9 mouse cellular contexts compared by ENCODE assay signal in the genomic region with DNA sequence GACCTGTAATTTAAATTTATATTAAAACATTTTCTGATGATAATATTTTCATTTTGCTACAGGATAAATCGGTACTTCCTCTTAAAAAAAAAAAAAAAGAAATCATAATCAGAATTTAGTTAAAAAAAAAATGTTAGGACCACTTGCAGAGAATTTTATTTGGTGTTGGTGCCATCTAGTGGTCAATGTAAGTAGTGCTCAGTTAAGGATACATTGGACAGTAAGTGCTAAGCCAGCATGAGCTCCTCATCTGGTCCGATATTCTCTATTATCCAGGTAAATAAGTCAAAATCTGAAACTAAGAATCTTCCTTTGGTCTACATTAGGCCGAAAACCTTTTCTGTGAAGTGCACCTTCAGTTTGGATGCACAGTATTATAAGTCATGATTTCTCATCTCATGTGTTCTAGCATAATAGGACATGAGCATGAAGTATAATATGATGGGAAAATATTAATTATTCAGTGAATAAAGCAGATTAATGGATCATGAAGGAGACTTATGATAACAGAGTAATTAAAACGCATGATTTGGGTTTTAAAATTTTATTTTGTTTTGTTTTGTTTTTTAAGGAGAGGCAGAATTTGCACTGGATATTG. TPM values are rescaled to one million over a fixed set of nuclear protein-coding genes. Genes with fewer than 3 reads are reported as not detected.
DNase-seq lines count a peak whose midpoint lies in the region; ATAC-seq and TF ChIP-seq lines count a peak whose summit lies in the region.
"Had no signal": no experiment of that assay in that cellular context is flagged by ENCODE, and none has a peak within 500 bp of the region (broad histone marks: within the 10 kb centered on the region; RNA-seq: fewer than 3 reads in every experiment).

No protein-coding gene starts in this region.

- no peak overlapping the region for H3K4me3 ChIP-seq in liver, embryonic 14.5 days (ENCODE audit: insufficient read depth in 1 of 2, low read depth in 2 of 2, low read length in 2 of 2)
- no peak overlapping the region for H3K4me3 ChIP-seq in hindbrain, embryonic 13.5 days
- no peak overlapping the region for H3K4me3 ChIP-seq in stomach, postnatal 0 days (ENCODE audit: low read depth, low read length)
- H3K4me3 ChIP-seq: heart, embryonic 15.5 days had no signal

- 10% methylated on average over 4 of the region's 4 CpGs for WGBS in liver, embryonic 14.5 days (ENCODE audit: insufficient replicate concordance)
- 14% methylated on average over 4 of the region's 4 CpGs for WGBS in hindbrain, embryonic 13.5 days
- 8% methylated on average over 4 of the region's 4 CpGs for WGBS in stomach, postnatal 0 days

- no peaks in the 10 kb centered on the region for H3K9me3 ChIP-seq in liver, embryonic 14.5 days (ENCODE audit: control insufficient read depth, low read length)
- no peaks in the 10 kb centered on the region for H3K9me3 ChIP-seq in hindbrain, embryonic 13.5 days
- no peaks in the 10 kb centered on the region for H3K9me3 ChIP-seq in stomach, postnatal 0 days (ENCODE audit: control insufficient read depth, low read length)
- H3K9me3 ChIP-seq: heart, embryonic 15.5 days had no signal

- ATAC-seq in CD4-positive, CD25-positive, alpha-beta regulatory T cell, adult 4 months, result no peak
- ATAC-seq in liver, embryonic 14.5 days (ENCODE audit: insufficient read depth), result no peak
- peak; percentile 49; the same call in 1 of the 2 replicates for ATAC-seq in hindbrain, embryonic 13.5 days (ENCODE audit: low FRiP score)
- no peak for ATAC-seq in stomach, postnatal 0 days (ENCODE audit: low FRiP score, low TSS enrichment)

- no peaks in the 10 kb centered on the region for H3K4me1 ChIP-seq in liver, embryonic 14.5 days (replicated peaks; ENCODE audit: control insufficient read depth in 2 of 2, insufficient read depth in 2 of 2, low read length in 1 of 2)
- no peaks in the 10 kb centered on the region for H3K4me1 ChIP-seq in hindbrain, embryonic 13.5 days (replicated peaks)
- H3K4me1 ChIP-seq in stomach, postnatal 0 days (replicated peaks; ENCODE audit: control insufficient read depth, insufficient read depth), result no peaks in the 10 kb centered on the region
- H3K4me1 ChIP-seq: heart, embryonic 15.5 days had no signal

- peak; percentile 53 for DNase-seq in CD4-positive, CD25-positive, alpha-beta regulatory T cell, adult 2 months (ENCODE audit: low read depth, low spot score)
- peak; percentile 1 to 3 (median 1) for DNase-seq in liver, embryonic 14.5 days (ENCODE audit: low read depth in 3 of 3, low spot score in 3 of 3)
- no peak for DNase-seq in liver
- DNase-seq in cerebellum, postnatal 25 days, result peak; percentile 8 to 29
- DNase-seq in lung, postnatal 25 days (ENCODE audit: low spot score), result peak; percentile 34
- DNase-seq in stomach, postnatal 0 days (ENCODE audit: low spot score), result no peak

- no peaks in the 10 kb centered on the region for H3K36me3 ChIP-seq in liver, embryonic 14.5 days (replicated peaks; ENCODE audit: control insufficient read depth, insufficient read depth, low read depth)
- no peaks in the 10 kb centered on the region for H3K36me3 ChIP-seq in hindbrain, embryonic 13.5 days
- no peaks in the 10 kb centered on the region for H3K36me3 ChIP-seq in stomach, postnatal 0 days (ENCODE audit: control insufficient read depth, insufficient read depth, low read length)
- H3K36me3 ChIP-seq: heart, embryonic 15.5 days had no signal

- H3K4me2 ChIP-seq in liver, embryonic 14.5 days (ENCODE audit: low read depth), result no peak overlapping the region
- H3K4me2 ChIP-seq in hindbrain, embryonic 13.5 days, result no peak overlapping the region
- no peak overlapping the region for H3K4me2 ChIP-seq in stomach, postnatal 0 days (replicated peaks; ENCODE audit: low read depth)
- H3K4me2 ChIP-seq: heart, embryonic 15.5 days had no signal

- H3K9ac ChIP-seq in liver, embryonic 14.5 days (replicated peaks), result no peak overlapping the region
- no peak overlapping the region for H3K9ac ChIP-seq in hindbrain, embryonic 13.5 days
- H3K9ac ChIP-seq in stomach, postnatal 0 days (ENCODE audit: low read length), result no peak overlapping the region
- H3K9ac ChIP-seq: heart, embryonic 15.5 days had no signal

- peak; percentile 53; the same call in 1 of the 2 replicates for TF ChIP-seq CTCF in liver, embryonic 14.5 days (IDR thresholded peaks at IDR 0.05; ENCODE audit: low read depth)
- TF ChIP-seq CTCF in stomach, postnatal 0 days (IDR thresholded peaks at IDR 0.05; ENCODE audit: low read depth), result peak; percentile 79

- no peak overlapping the region for H3K27ac ChIP-seq in liver, embryonic 14.5 days
- no peak overlapping the region for H3K27ac ChIP-seq in hindbrain, embryonic 13.5 days
- no peak overlapping the region for H3K27ac ChIP-seq in stomach, postnatal 0 days (replicated peaks)
- H3K27ac ChIP-seq: heart, embryonic 15.5 days had no signal

- TF ChIP-seq EP300 in liver, embryonic 14.5 days (IDR thresholded peaks at IDR 0.05; ENCODE audit: low read depth), result no peak
- TF ChIP-seq EP300 in stomach, postnatal 0 days (optimal IDR thresholded peaks at IDR 0.05), result no peak

- no peaks in the 10 kb centered on the region for H3K27me3 ChIP-seq in liver, embryonic 14.5 days (ENCODE audit: control insufficient read depth, insufficient read depth, low read length)
- no peaks in the 10 kb centered on the region for H3K27me3 ChIP-seq in hindbrain, embryonic 13.5 days
- H3K27me3 ChIP-seq in stomach, postnatal 0 days (ENCODE audit: control insufficient read depth, insufficient read depth, low read length), result no peaks in the 10 kb centered on the region
- H3K27me3 ChIP-seq: heart, embryonic 15.5 days had no signal

RNA-seq across cellular contexts. Expression of gene Olfr449, which starts 26.1 kb away (rescaled TPM):
- polyA plus RNA-seq in CD4-positive, CD25-positive, alpha-beta regulatory T cell, adult 4 months (2017; shearing (Covaris generic)), result not detected
- polyA plus RNA-seq in liver, embryonic 14.5 days (2012; rRNA removed), result not detected in 2 replicates
- polyA plus RNA-seq in liver, embryonic 14.5 days (2014; fragmentation: Nextera tagmentation; extraction: Ambion mirVana), result not detected in 2 replicates
- polyA plus RNA-seq in hindbrain, embryonic 13.5 days (2015; fragmentation: Nextera tagmentation; extraction: Ambion mirVana), result not detected in 2 replicates
- not detected in 2 replicates for polyA plus RNA-seq in stomach, postnatal 0 days (2015; fragmentation: Nextera tagmentation; extraction: Ambion mirVana)
- polyA plus RNA-seq: heart, embryonic 15.5 days had no signal

RNA-seq across cellular contexts. Expression of gene Olfr448, which starts 29.9 kb away (rescaled TPM):
- not detected for polyA plus RNA-seq in CD4-positive, CD25-positive, alpha-beta regulatory T cell, adult 4 months (2017; shearing (Covaris generic))
- not detected in 2 replicates for polyA plus RNA-seq in liver, embryonic 14.5 days (2012; rRNA removed)
- polyA plus RNA-seq in liver, embryonic 14.5 days (2014; fragmentation: Nextera tagmentation; extraction: Ambion mirVana), result not detected in 2 replicates
- polyA plus RNA-seq in hindbrain, embryonic 13.5 days (2015; fragmentation: Nextera tagmentation; extraction: Ambion mirVana), result not detected in 2 replicates
- not detected in 2 replicates for polyA plus RNA-seq in stomach, postnatal 0 days (2015; fragmentation: Nextera tagmentation; extraction: Ambion mirVana)
- polyA plus RNA-seq: heart, embryonic 15.5 days had no signal

RNA-seq across cellular contexts. Expression of gene Olfr447, which starts 48.4 kb away (rescaled TPM):
- polyA plus RNA-seq in CD4-positive, CD25-positive, alpha-beta regulatory T cell, adult 4 months (2017; shearing (Covaris generic)), result not detected
- not detected in 2 replicates for polyA plus RNA-seq in liver, embryonic 14.5 days (2012; rRNA removed)
- not detected in 2 replicates for polyA plus RNA-seq in liver, embryonic 14.5 days (2014; fragmentation: Nextera tagmentation; extraction: Ambion mirVana)
- polyA plus RNA-seq in hindbrain, embryonic 13.5 days (2015; fragmentation: Nextera tagmentation; extraction: Ambion mirVana), result not detected in 2 replicates
- not detected in 2 replicates for polyA plus RNA-seq in stomach, postnatal 0 days (2015; fragmentation: Nextera tagmentation; extraction: Ambion mirVana)
- polyA plus RNA-seq: heart, embryonic 15.5 days had no signal

RNA-seq across cellular contexts. Expression of gene Olfr450, which starts 48.6 kb away (rescaled TPM):
- not detected for polyA plus RNA-seq in CD4-positive, CD25-positive, alpha-beta regulatory T cell, adult 4 months (2017; shearing (Covaris generic))
- polyA plus RNA-seq in liver, embryonic 14.5 days (2012; rRNA removed), result not detected in 2 replicates
- not detected in 2 replicates for polyA plus RNA-seq in liver, embryonic 14.5 days (2014; fragmentation: Nextera tagmentation; extraction: Ambion mirVana)
- not detected in 2 replicates for polyA plus RNA-seq in hindbrain, embryonic 13.5 days (2015; fragmentation: Nextera tagmentation; extraction: Ambion mirVana)
- not detected in 2 replicates for polyA plus RNA-seq in stomach, postnatal 0 days (2015; fragmentation: Nextera tagmentation; extraction: Ambion mirVana)
- polyA plus RNA-seq: heart, embryonic 15.5 days had no signal

Comparison
In these comparisons a context has a peak if more than half of its experiments do, and no peak if none do; other contexts are left out.
1. DNase-seq: peak in CD4-positive, CD25-positive, alpha-beta regulatory T cell, adult 2 months (single experiment), liver, embryonic 14.5 days (3 of 3), cerebellum, postnatal 25 days (2 of 2) and lung, postnatal 25 days (single experiment); none in liver (single experiment) and stomach, postnatal 0 days (single experiment).